Mouse (Mus musculus) stomach, postnatal 0 days (tissue): ENCODE measurements around the gene Trim37. TPM values are rescaled to one million over a fixed set of nuclear protein-coding genes. Genes with fewer than 3 reads are reported as not detected.

Experiments
- ATAC-seq: fragments of 200-750 bp; cut with Nextera tagmentation; 2 replicates; pipeline ENCODE4 v1.8.0; 2017; ENCODE audit not compliant: low FRiP score, low TSS enrichment
- DNase-seq: peaks from one replicate; pipeline ENCODE4 v3.0.0-alpha.2; 2016; ENCODE audit warnings: low spot score
- H3K27ac ChIP-seq: fragments of 300-500 bp; sonication (generic); replicated peaks from 2 replicates; pipeline ENCODE4 v1.5.1; 2014; ENCODE audit warnings: mild to moderate bottlenecking, control low read depth
- H3K27me3 ChIP-seq: fragments of 300-500 bp; sonication (generic); 2 replicates; pipeline ENCODE4 v1.6.1; 2014; ENCODE audit warnings: low read length; ENCODE audit not compliant: control insufficient read depth, insufficient read depth
- H3K36me3 ChIP-seq: fragments of 300-500 bp; sonication (generic); 2 replicates; pipeline ENCODE4 v1.6.1; 2014; ENCODE audit warnings: low read length, mixed read lengths; ENCODE audit not compliant: control insufficient read depth, insufficient read depth
- H3K4me1 ChIP-seq: fragments of 300-500 bp; sonication (generic); replicated peaks from 2 replicates; pipeline ENCODE4 v1.6.1; 2014; ENCODE audit warnings: antibody characterized with exemption; ENCODE audit not compliant: control insufficient read depth, insufficient read depth
- H3K4me2 ChIP-seq: fragments of 300-500 bp; sonication (generic); replicated peaks from 2 replicates; pipeline ENCODE4 v1.6.1; 2014; ENCODE audit warnings: low read depth, mild to moderate bottlenecking, control low read depth, moderate library complexity
- H3K4me3 ChIP-seq: fragments of 300-500 bp; sonication (generic); 2 replicates; pipeline ENCODE4 v1.5.1; 2014; ENCODE audit warnings: low read depth, low read length, control low read depth
- H3K9ac ChIP-seq: fragments of 300-500 bp; sonication (generic); 2 replicates; pipeline ENCODE4 v1.6.1; 2014; ENCODE audit warnings: mild to moderate bottlenecking, low read length, control low read depth, mixed read lengths
- H3K9me3 ChIP-seq: fragments of 300-500 bp; sonication (generic); 2 replicates; pipeline ENCODE4 v1.6.1; 2016; ENCODE audit warnings: low read length; ENCODE audit not compliant: control insufficient read depth
- CTCF ChIP-seq: IDR thresholded peaks from 2 replicates; pipeline ENCODE4 v1.5.1; 2016; ENCODE audit warnings: antibody characterized with exemption, low read depth, mild to moderate bottlenecking, moderate library complexity
- EP300 ChIP-seq: optimal IDR thresholded peaks from 2 replicates; pipeline ENCODE3; 2016; ENCODE audit warnings: antibody characterized with exemption
- WGBS: fragments of 180-500 bp; shearing (Covaris S2); extraction: QIAGEN DNeasy Blood & Tissue Kit; methylation state at CpG from one replicate; pipeline ENCODE4 v1.1.7; 2014; 5-methylcytosine and 5-hydroxymethylcytosine counted together
- polyA plus RNA-seq: library from polyadenylated mRNA; unstranded; fragments of >200 nt; fragmentation: Nextera tagmentation; extraction: Ambion mirVana; gene quantifications from 2 replicates; pipeline ENCODE4 v1.2.1, GENCODE M21; 2015

The Trim37 gene
- polyA plus RNA-seq, 1 experiment from 2014 or later, result 8.8 TPM

GRCm38 (mm10) chr11:87108409-87108754, 18.5 kb upstream of the Trim37 start, which contains the start of gene Prr11:
TSS of gene Prr11 (minus strand) at chr11:87108708.
- Histone ChIP-seq H3K27ac (peak within 1 kb of the TSS; percentile 88), H3K9ac (peak within 1 kb of the TSS; percentile 78), H3K4me3 (peak within 1 kb of the TSS; percentile 74), H3K4me1 (no peaks in the 10 kb centered on the region), H3K4me2 (peak within 1 kb of the TSS; percentile 86), H3K9me3 (no peaks in the 10 kb centered on the region), H3K27me3 (no peaks in the 10 kb centered on the region), H3K36me3 (no peaks in the 10 kb centered on the region)
- ATAC-seq, result no peak
- DNase-seq, result no peak
- TF ChIP-seq CTCF, result no peak
- no peak for TF ChIP-seq EP300
- WGBS, result under 1% methylated on average over 14 of the region's 14 CpGs

DNA sequence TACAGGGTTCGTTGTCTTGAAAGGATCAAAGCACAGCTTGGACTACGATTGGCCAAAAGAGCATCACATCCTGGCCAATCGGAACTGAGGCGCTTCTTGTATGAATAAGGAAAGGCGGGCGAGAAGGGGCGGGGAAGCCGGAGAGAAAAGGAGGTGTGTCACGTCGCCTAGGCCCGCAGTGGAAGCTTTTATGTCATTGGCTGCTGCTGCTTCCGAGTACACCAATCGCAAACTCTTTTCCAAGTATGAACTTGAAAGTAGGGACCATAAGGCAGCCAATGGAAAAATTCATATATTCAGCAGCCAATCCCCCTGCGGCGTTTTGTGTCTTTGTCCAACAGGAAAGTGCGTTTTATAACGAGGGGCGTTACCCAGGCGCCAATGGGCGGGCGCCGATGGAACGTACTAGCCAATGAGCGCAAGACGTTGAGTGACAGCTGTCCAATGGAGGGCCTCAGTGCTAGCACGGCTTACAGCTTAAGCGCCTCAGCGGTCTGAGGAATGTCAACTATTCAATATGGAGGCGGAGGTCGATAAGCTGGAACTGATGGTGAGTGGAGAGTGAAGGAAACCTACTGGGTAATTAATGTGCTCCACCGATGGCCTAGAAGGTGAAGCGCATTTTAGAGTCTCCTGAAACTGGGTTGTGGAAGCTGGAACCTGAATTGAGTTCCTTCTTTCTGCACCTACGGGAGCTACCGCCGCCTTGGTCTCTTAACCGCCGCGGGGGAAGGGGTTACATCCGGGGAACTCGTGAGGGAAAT, 17.9 kb upstream of the Trim37 start, which contains the start of gene Ska2:
Ska2 (plus strand) TSS at position 480 of the 764 bp plus-strand sequence.
- TF ChIP-seq CTCF (no peak), EP300 (peak; percentile 99)
- H3K4me3 ChIP-seq, result peak within 1 kb of the TSS; percentile 74
- H3K9me3 ChIP-seq, result no peaks in the 10 kb centered on the region
- H3K4me2 ChIP-seq, result peak within 1 kb of the TSS; percentile 86
- WGBS, result under 1% methylated on average over 40 of the region's 40 CpGs
- no peaks in the 10 kb centered on the region for H3K27me3 ChIP-seq
- peak within 1 kb of the TSS; percentile 78 for H3K9ac ChIP-seq
- H3K36me3 ChIP-seq, result no peaks in the 10 kb centered on the region
- peak; percentile 99 for ATAC-seq
- H3K4me1 ChIP-seq, result no peaks in the 10 kb centered on the region
- peak within 1 kb of the TSS; percentile 88 for H3K27ac ChIP-seq
- peak; percentile 98 for DNase-seq

GRCm38 (mm10) chr11:87109519-87110171, 17.2 kb upstream of the Trim37 start:
- peak overlapping the region; percentile 88 for H3K27ac ChIP-seq
- H3K4me1 ChIP-seq, result no peaks in the 10 kb centered on the region
- ATAC-seq (no peak), DNase-seq (peak; percentile 44)
- peak overlapping the region; percentile 86 for H3K4me2 ChIP-seq
- peak overlapping the region; percentile 74 for H3K4me3 ChIP-seq
- 0% methylated on average over 42 of the region's 42 CpGs for WGBS
- no peak for TF ChIP-seq CTCF
- TF ChIP-seq EP300, result no peak
- no peaks in the 10 kb centered on the region for H3K9me3 ChIP-seq
- no peaks in the 10 kb centered on the region for H3K27me3 ChIP-seq
- H3K36me3 ChIP-seq, result no peaks in the 10 kb centered on the region
- H3K9ac ChIP-seq, result peak overlapping the region; percentile 78

DNA sequence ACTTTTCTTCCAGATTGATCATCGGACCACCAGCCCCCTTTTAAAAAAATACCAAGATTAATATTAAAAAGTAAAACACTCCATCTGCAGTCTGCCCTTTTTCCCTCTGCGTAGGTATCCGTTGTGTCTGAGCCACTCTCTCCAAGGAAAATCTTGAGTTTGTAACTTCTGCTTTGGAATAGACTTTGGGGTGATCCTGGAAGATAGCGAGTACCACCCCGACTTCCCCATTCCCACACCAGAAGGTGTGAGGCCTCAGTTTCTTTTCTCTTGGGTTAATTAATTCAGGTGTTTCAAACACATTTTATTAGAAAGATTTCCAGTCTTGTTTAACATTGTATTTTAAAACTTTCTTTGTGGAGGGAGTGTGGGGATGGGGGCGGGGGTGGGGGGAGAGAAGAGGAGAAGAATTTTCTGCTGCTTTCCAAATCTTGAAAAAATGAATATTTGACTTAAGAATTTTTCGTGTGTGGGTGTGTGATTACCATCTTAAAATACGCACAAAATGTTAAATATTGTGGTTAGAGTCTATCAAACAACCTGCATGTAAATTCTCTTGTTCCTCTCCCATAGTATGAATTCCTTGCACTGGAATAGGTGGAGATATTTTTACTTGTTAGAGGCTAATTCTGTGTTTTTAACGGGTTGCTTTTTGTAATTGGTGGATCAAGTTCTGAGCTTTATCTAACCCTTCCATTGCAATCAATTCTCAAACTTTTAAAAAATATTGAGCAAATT, 16.5 kb upstream of the Trim37 start:
- Histone ChIP-seq H3K9ac (peak overlapping the region; percentile 78), H3K4me3 (peak overlapping the region; percentile 74), H3K27me3 (no peaks in the 10 kb centered on the region), H3K27ac (no peak overlapping the region; the same call in 1 of the 2 replicates), H3K4me1 (no peaks in the 10 kb centered on the region), H3K4me2 (peak overlapping the region; percentile 86), H3K36me3 (no peaks in the 10 kb centered on the region; the same call in 1 of the 2 replicates), H3K9me3 (no peaks in the 10 kb centered on the region)
- DNase-seq, result no peak
- no peak for ATAC-seq
- TF ChIP-seq CTCF (no peak), EP300 (no peak)
- 3% methylated on average over 9 of the region's 9 CpGs for WGBS

- no peaks in the 10 kb centered on the region for H3K9me3 ChIP-seq
- H3K4me2 ChIP-seq, result no peak overlapping the region
- peaks cover 5% of the 10 kb centered on the region for H3K36me3 ChIP-seq
- no peak overlapping the region for H3K4me3 ChIP-seq
- TF ChIP-seq CTCF, result no peak
- TF ChIP-seq EP300, result no peak
- H3K27me3 ChIP-seq, result no peaks in the 10 kb centered on the region
- no peak overlapping the region for H3K27ac ChIP-seq
- ATAC-seq (no peak), DNase-seq (no peak)
- no peaks in the 10 kb centered on the region for H3K4me1 ChIP-seq
- no peak overlapping the region for H3K9ac ChIP-seq
- WGBS, result 69% methylated on average over 8 of the region's 8 CpGs
Measured at GRCm38 (mm10) chr11:87121864-87122263, 5.0 kb upstream of the Trim37 start.
